Mouse (Mus musculus): ENCODE measurements at regions not wholly inside any gene's neighbourhood (a gene's known extent, or its start where the extent isn't known, plus 50 kb on each side); places are given as distances from the start of the nearest gene placed in this dataset.

GRCm38 (mm10) chr12:39952854-39953253 is 85.0 kb downstream of the Arl4a start:
- ATAC-seq: no peak

GRCm38 (mm10) chr12:39951911-39952310 is 85.9 kb downstream of the Arl4a start:
- no peak for ATAC-seq

GRCm38 (mm10) chr12:39950270-39950801 is 87.5 kb downstream of the Arl4a start:
- ATAC-seq: no peak

GRCm38 (mm10) chr12:39942910-39943309 is 94.9 kb downstream of the Arl4a start:
- ATAC-seq: no peak

GRCm38 (mm10) chr12:39941162-39941561 is 96.7 kb downstream of the Arl4a start:
- no peak for ATAC-seq

- no peak for ATAC-seq
These were observed 98.8 kb downstream of the Arl4a start for GRCm38 (mm10) chr12:39939017-39939416.

GRCm38 (mm10) chr12:39938211-39938610 is 99.6 kb downstream of the Arl4a start:
- no peak for ATAC-seq

GRCm38 (mm10) chr12:39936331-39936730 is 101.5 kb downstream of the Arl4a start:
- no peak for ATAC-seq

- no peak for ATAC-seq
These were observed 102.0 kb downstream of the Arl4a start for GRCm38 (mm10) chr12:39935775-39936174.

GRCm38 (mm10) chr12:39934877-39935276 is 102.9 kb downstream of the Arl4a start:
- no peak for ATAC-seq

GRCm38 (mm10) chr12:39931251-39931650 is 106.6 kb downstream of the Arl4a start:
- no peak for ATAC-seq

GRCm38 (mm10) chr12:39927902-39928301 is 109.9 kb downstream of the Arl4a start:
- no peak for ATAC-seq

GRCm38 (mm10) chr12:39927014-39927413 is 110.8 kb downstream of the Arl4a start:
- ATAC-seq: no peak

GRCm38 (mm10) chr12:39921481-39921880 is 116.3 kb downstream of the Arl4a start:
- no peak for ATAC-seq

- ATAC-seq: no peak
These were observed 117.3 kb downstream of the Arl4a start for GRCm38 (mm10) chr12:39920466-39920913.

GRCm38 (mm10) chr12:39919909-39920308 is 117.9 kb downstream of the Arl4a start:
- no peak for ATAC-seq

GRCm38 (mm10) chr12:39888493-39888892 is 149.3 kb downstream of the Arl4a start:
- no peak for ATAC-seq

- no peak for ATAC-seq
These were observed 152.5 kb downstream of the Arl4a start for GRCm38 (mm10) chr12:39885366-39885765.

- ATAC-seq: no peak
These were observed 157.5 kb downstream of the Arl4a start for GRCm38 (mm10) chr12:39880309-39880708.

- no peak for ATAC-seq
These were observed 163.9 kb downstream of the Arl4a start for GRCm38 (mm10) chr12:39873917-39874316.

GRCm38 (mm10) chr12:39861797-39862196 is 176.0 kb downstream of the Arl4a start:
- no peak for ATAC-seq

GRCm38 (mm10) chr12:39851610-39852009 is 186.2 kb downstream of the Arl4a start:
- ATAC-seq: peak; percentile 77

- ATAC-seq: no peak
These were observed 188.3 kb downstream of the Arl4a start for GRCm38 (mm10) chr12:39849346-39850058.

- no peak for ATAC-seq
These were observed 197.2 kb downstream of the Arl4a start for GRCm38 (mm10) chr12:39840615-39841014.

GRCm38 (mm10) chr12:39840179-39840578 is 197.6 kb downstream of the Arl4a start:
- no peak for ATAC-seq

All from activated CD4-positive, CD25-positive, alpha-beta regulatory T cell, adult 4 months (primary cell).